Mouse (Mus musculus) heart, embryonic 15.5 days (tissue): Measurements from ENCODE around the gene Gnpat. TPM values are rescaled to one million over a fixed set of nuclear protein-coding genes. Genes with fewer than 3 reads are reported as not detected.

Experiments
- ATAC-seq: fragments of 200-750 bp; cut with Nextera tagmentation; replicated peaks from 2 replicates; pipeline ENCODE4 v1.8.0; 2017; ENCODE audit warnings: low read depth, moderate TSS enrichment; ENCODE audit not compliant: insufficient number of reproducible peaks, insufficient read depth, low FRiP score
- H3K27ac ChIP-seq: fragments of 300-500 bp; sonication (generic); 2 replicates; pipeline ENCODE4 v1.5.1; 2015; ENCODE audit warnings: mild to moderate bottlenecking, inconsistent platforms
- H3K27me3 ChIP-seq: fragments of 300-500 bp; sonication (generic); 2 replicates; pipeline ENCODE4 v1.6.1; 2015; ENCODE audit warnings: inconsistent platforms
- H3K36me3 ChIP-seq: fragments of 300-500 bp; sonication (generic); 2 replicates; pipeline ENCODE4 v1.6.1; 2015; ENCODE audit warnings: mild to moderate bottlenecking, inconsistent platforms
- H3K4me1 ChIP-seq: fragments of 300-500 bp; sonication (generic); replicated peaks from 2 replicates; pipeline ENCODE4 v1.6.1; 2015; ENCODE audit warnings: inconsistent platforms
- H3K4me2 ChIP-seq: fragments of 300-500 bp; sonication (generic); 2 replicates; pipeline ENCODE4 v1.6.1; 2015; ENCODE audit warnings: inconsistent platforms, mild to moderate bottlenecking, moderate library complexity
- H3K4me3 ChIP-seq: fragments of 300-500 bp; sonication (generic); 2 replicates; pipeline ENCODE4 v1.5.1; 2015; ENCODE audit warnings: mild to moderate bottlenecking, inconsistent platforms
- H3K9ac ChIP-seq: fragments of 300-500 bp; sonication (generic); 2 replicates; pipeline ENCODE4 v1.6.1; 2015; ENCODE audit warnings: mild to moderate bottlenecking, inconsistent platforms
- H3K9me3 ChIP-seq: fragments of 300-500 bp; sonication (generic); replicated peaks from 2 replicates; pipeline ENCODE4 v1.6.1; 2016; ENCODE audit warnings: inconsistent platforms
- WGBS: fragments of 180-500 bp; shearing (Covaris S2); methylation state at CpG from one replicate; pipeline ENCODE4 v1.1.7; 2015; ENCODE audit warnings: mixed read lengths; 5-methylcytosine and 5-hydroxymethylcytosine counted together
- polyA plus RNA-seq: library from polyadenylated mRNA; unstranded; fragments of >200 nt; fragmentation: Nextera tagmentation; extraction: Ambion mirVana; gene quantifications from 2 replicates; pipeline ENCODE4 v1.2.1, GENCODE M21; 2015

Gene Gnpat
- polyA plus RNA-seq, 1 experiment from 2014 or later = 101 TPM

DNA sequence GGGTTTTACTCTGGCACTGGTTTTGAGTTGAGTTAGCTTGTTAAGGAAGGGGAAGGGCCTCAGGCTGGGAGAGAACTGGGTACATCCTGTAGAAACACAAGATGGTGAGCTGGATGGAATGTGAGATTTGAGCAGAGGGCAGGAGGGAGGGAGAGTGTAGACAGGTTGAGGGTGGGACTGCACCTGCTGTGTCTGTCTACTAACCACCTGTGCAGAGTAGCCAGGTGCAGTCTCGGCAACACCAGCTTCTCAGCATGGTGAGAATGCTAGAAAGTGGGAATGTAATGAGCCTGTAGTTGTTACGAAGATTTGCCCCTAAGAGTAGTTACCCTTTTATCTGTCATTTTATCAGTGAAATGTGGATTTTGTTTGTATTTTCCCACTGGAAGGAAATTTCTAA is 42.6 kb downstream of the Gnpat start:
- Histone ChIP-seq H3K4me1 (peaks cover 12% of the 10 kb centered on the region), H3K4me3 (no peak overlapping the region), H3K9ac (no peak overlapping the region), H3K36me3 (peaks cover 67% of the 10 kb centered on the region), H3K4me2 (no peak overlapping the region), H3K27ac (no peak overlapping the region), H3K9me3 (no peaks in the 10 kb centered on the region), H3K27me3 (no peaks in the 10 kb centered on the region)
- ATAC-seq = no peak
- 87% methylated on average over 2 of the region's 2 CpGs for WGBS

DNA sequence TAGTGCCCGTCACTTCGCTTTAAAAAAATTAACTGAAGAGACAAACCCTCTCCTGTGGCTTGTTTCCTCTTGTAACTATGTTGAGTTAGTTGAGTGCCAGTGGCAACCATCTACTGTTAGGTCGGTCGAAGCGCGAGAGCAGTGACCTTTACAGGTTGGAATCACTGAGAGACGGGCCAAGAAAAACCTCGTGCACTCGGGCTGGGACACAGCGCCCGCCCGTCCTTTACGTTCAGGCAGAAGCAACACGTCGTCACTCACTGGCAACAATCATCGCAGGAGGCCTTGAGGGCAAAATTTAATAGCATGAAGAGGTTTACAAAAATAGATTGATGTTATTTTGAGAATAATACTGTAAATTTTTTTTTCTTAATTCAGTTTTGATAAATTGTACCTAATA is 47.1 kb downstream of the Gnpat start:
- no peaks in the 10 kb centered on the region for H3K9me3 ChIP-seq
- H3K4me1 ChIP-seq = peaks cover 15% of the 10 kb centered on the region
- H3K4me2 ChIP-seq = no peak overlapping the region
- 0 out of 2 replicates have a peak, but pooled peaks have one; percentile 56 for ATAC-seq
- no peak overlapping the region for H3K9ac ChIP-seq
- no peak overlapping the region for H3K4me3 ChIP-seq
- no peaks in the 10 kb centered on the region for H3K27me3 ChIP-seq
- WGBS = 46% methylated on average over 16 of the region's 16 CpGs
- peak overlapping the region; percentile 55 for H3K27ac ChIP-seq
- H3K36me3 ChIP-seq = peaks cover 70% of the 10 kb centered on the region

GRCm38 (mm10) chr8:124910349-124910748 is 47.5 kb downstream of the Gnpat start:
- Histone ChIP-seq H3K9ac (no peak overlapping the region), H3K27ac (peak overlapping the region; percentile 60; the same call in 1 of the 2 replicates), H3K27me3 (no peaks in the 10 kb centered on the region), H3K4me3 (no peak overlapping the region), H3K36me3 (peaks cover 71% of the 10 kb centered on the region), H3K9me3 (no peaks in the 10 kb centered on the region), H3K4me2 (no peak overlapping the region), H3K4me1 (peaks cover 15% of the 10 kb centered on the region)
- ATAC-seq = no peak
- 63% methylated on average over 10 of the region's 10 CpGs for WGBS

DNA sequence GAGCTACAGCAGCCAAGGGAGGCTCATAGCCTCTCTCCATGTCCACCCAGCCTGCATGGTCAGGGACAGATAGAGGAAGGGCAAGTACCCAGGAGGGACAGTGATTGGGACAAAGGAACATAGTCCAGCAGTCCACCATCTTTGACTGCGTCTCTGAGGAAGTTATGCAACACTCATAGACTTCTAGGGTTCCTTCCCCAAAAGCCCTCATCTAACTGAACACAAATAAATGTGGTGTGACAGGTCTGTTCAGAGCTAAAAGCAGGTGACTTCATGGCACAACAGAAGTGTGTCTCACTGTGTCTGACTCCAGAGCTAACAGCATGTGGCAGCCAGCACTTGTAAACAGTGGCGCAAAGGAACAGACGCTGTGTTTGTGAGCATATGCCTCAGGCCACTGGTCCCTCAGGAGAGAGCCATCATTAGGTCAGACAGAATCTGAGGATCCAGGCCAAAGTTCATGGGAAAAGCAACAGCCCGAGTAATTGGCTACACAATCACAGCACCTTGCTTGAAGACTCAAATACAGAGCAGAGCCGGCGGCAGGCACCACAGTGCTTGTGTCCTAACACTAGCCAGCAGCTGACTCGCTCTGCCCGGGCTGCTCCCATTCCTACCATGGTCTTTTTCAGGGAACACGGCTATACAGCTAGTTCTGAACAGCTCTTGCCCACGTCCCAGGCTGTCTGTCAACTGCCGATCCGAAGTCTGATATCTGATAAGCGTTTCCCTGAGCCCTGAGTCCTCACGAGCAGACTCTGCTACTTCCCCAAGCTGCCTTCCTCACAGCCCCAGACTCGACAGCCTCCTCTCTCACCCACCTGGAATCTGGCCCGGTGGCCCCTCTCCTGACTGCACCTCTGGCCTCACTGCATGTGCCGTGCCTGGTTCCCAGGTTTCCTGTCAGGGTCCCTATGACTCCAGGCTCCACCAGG is 49.4 kb downstream of the Gnpat start:
- no peak overlapping the region for H3K4me3 ChIP-seq
- H3K27me3 ChIP-seq = no peaks in the 10 kb centered on the region
- no peak overlapping the region for H3K27ac ChIP-seq
- 0 out of 2 replicates have a peak overlapping the region, but pooled peaks have one; percentile 3 for H3K9ac ChIP-seq
- no peak for ATAC-seq
- H3K4me1 ChIP-seq = peaks cover 28% of the 10 kb centered on the region
- no peak overlapping the region for H3K4me2 ChIP-seq
- H3K36me3 ChIP-seq = peaks cover 58% of the 10 kb centered on the region
- no peaks in the 10 kb centered on the region for H3K9me3 ChIP-seq
- WGBS = 62% methylated on average over 17 of the region's 17 CpGs

GRCm38 (mm10) chr8:124914061-124914460 is 51.2 kb downstream of the Gnpat start:
- Histone ChIP-seq H3K36me3 (peaks cover 42% of the 10 kb centered on the region), H3K27ac (no peak overlapping the region), H3K4me3 (no peak overlapping the region), H3K27me3 (no peaks in the 10 kb centered on the region), H3K9me3 (no peaks in the 10 kb centered on the region), H3K9ac (no peak overlapping the region), H3K4me1 (peaks cover 41% of the 10 kb centered on the region), H3K4me2 (no peak overlapping the region)
- 95% methylated on average over 5 of the region's 5 CpGs for WGBS
- ATAC-seq = no peak

DNA sequence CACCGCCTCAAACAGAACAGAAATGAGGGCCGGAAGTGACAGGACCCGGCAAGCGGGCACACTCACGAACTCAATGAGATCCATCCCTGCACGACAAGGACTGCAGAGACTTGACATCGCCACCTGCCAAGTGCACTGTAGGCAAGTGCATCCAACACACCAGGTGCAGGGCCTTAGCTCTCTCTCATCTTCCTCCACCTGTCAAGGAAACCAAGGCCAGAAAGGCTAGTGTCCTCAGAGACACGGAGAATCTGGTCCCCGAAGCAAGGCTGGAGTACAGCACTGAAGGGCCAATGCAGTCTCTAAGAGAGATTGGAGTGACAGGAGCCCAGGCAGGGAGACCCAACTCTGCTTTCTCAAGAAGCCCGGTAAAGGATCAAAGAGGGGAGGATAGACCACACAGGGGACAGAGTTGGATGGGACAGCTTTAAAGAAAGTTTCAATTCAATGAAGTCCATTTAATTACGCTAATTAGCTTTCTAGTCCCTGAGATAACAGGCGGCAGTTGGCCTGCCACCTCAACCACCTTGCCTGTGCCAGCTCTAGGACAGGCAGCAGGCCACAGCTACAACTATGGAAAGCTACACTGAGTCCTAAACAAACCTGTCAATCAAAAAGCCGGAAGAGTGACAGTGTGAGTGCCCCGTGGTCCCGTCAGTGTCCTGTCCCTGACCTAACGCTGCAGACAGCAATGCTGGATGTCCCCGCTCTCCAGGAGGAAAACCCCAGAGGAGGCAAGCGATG is 55.1 kb downstream of the Gnpat start:
- Histone ChIP-seq H3K9ac (no peak overlapping the region), H3K27ac (no peak overlapping the region), H3K4me2 (no peak overlapping the region), H3K9me3 (no peaks in the 10 kb centered on the region), H3K4me3 (no peak overlapping the region), H3K36me3 (peaks cover 27% of the 10 kb centered on the region), H3K4me1 (peaks cover 62% of the 10 kb centered on the region), H3K27me3 (no peaks in the 10 kb centered on the region)
- WGBS = 75% methylated on average over 18 of the region's 18 CpGs
- ATAC-seq = no peak

DNA sequence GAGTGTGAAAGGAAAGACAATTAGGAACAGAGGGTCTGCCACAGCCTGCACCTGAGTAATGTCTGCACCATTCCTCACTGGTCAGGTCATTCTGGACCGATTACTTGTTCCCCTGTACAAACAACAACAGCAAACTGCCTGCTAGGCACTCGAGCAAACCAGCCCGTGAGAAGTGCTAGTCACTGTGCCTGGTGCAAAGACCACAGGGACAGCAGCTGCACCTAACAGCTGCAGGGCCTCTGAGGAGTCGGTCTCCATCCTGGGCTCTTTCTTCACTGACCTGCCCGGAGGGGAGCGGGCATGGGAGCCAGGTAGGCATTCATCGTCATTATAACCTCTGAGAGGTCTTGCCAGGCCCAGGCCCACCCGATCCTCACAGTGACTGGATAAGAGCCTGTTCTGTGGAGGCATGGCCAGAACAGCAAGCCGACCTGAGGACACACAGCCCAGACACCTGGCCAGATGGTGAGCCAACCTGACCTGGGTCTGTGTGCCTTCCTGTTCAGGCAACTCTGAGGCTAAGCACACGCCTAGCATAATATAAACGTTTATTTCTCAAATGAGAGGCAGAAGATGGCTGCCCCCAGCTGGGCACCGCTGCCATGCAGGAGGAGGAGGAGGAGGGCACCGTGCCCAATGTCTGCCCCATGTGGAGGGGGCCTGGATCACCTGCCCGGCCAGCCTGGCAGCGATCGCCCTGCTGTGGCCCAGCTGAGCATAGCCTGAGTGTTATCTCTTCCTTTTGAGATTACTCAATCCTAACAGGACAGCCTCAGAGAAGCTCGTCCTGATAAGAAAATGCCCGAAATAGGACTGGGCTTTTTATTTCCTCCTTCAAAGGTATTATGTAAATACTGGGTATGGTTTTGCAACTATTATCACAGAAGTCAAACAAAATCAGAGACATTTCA is 58.8 kb downstream of the Gnpat start:
- H3K27me3 ChIP-seq = no peaks in the 10 kb centered on the region
- H3K9me3 ChIP-seq = no peaks in the 10 kb centered on the region
- H3K9ac ChIP-seq = no peak overlapping the region
- no peak for ATAC-seq
- H3K27ac ChIP-seq = peak overlapping the region; percentile 53
- no peaks in the 10 kb centered on the region for H3K36me3 ChIP-seq
- H3K4me2 ChIP-seq = peak overlapping the region; percentile 38
- 45% methylated on average over 18 of the region's 18 CpGs for WGBS
- H3K4me1 ChIP-seq = peaks cover 83% of the 10 kb centered on the region
- H3K4me3 ChIP-seq = no peak overlapping the region

GRCm38 (mm10) chr8:124922490-124923089 is 59.8 kb downstream of the Gnpat start:
- no peaks in the 10 kb centered on the region for H3K36me3 ChIP-seq
- peak overlapping the region; percentile 53 for H3K27ac ChIP-seq
- ATAC-seq = no peak
- H3K9ac ChIP-seq = no peak overlapping the region
- H3K4me2 ChIP-seq = peak overlapping the region; percentile 38; the same call in 1 of the 2 replicates
- no peak overlapping the region for H3K4me3 ChIP-seq
- H3K4me1 ChIP-seq = peaks cover 84% of the 10 kb centered on the region
- H3K9me3 ChIP-seq = no peaks in the 10 kb centered on the region
- no peaks in the 10 kb centered on the region for H3K27me3 ChIP-seq
- 64% methylated on average over 11 of the region's 11 CpGs for WGBS

GRCm38 (mm10) chr8:124923971-124924652 is 61.3 kb downstream of the Gnpat start:
- ATAC-seq = no peak
- Histone ChIP-seq H3K27ac (no peak overlapping the region), H3K4me3 (no peak overlapping the region), H3K9ac (no peak overlapping the region), H3K36me3 (no peaks in the 10 kb centered on the region), H3K9me3 (no peaks in the 10 kb centered on the region), H3K27me3 (no peaks in the 10 kb centered on the region), H3K4me2 (no peak overlapping the region), H3K4me1 (peaks cover 85% of the 10 kb centered on the region)
- 83% methylated on average over 15 of the region's 15 CpGs for WGBS
